Mouse (Mus musculus) E14TG2a.4 (cell line): ENCODE results near the gene Ifit2.

Source experiments
- CTCF ChIP-seq: conservative IDR thresholded peaks from 2 replicates; pipeline ENCODE4 v1.5.1; 2014; ENCODE audit warnings: low read length
- NANOG ChIP-seq: IDR thresholded peaks from 2 replicates; pipeline ENCODE4 v1.6.1; 2014; ENCODE audit warnings: borderline replicate concordance, low read length, mixed read lengths
- POU5F1 ChIP-seq: IDR thresholded peaks from 2 replicates; pipeline ENCODE4 v1.6.1; 2014; ENCODE audit warnings: low read length, borderline replicate concordance

- TF ChIP-seq CTCF (no peak), NANOG (no peak), POU5F1 (no peak)
Measured at GRCm38 (mm10) chr19:34517197-34517596, 33.3 kb upstream of the Ifit2 start.
